Mouse (Mus musculus) cerebellum, postnatal 14 days (tissue): ENCODE measurements around the gene Dennd1a.

ENCODE experiments used
- DNase-seq, 2 experiments: peaks; one replicate each; pipeline ENCODE4 v3.0.0; 2021; ENCODE audit warnings: mixed read lengths in 2 of 2

Dennd1a gene

GRCm38 (mm10) chr2:37856955-37857354, 430.2 kb downstream of the Dennd1a start:
- DNase-seq: no peak

GRCm38 (mm10) chr2:37855226-37855625, 432.0 kb downstream of the Dennd1a start:
- no peak for DNase-seq

DNA sequence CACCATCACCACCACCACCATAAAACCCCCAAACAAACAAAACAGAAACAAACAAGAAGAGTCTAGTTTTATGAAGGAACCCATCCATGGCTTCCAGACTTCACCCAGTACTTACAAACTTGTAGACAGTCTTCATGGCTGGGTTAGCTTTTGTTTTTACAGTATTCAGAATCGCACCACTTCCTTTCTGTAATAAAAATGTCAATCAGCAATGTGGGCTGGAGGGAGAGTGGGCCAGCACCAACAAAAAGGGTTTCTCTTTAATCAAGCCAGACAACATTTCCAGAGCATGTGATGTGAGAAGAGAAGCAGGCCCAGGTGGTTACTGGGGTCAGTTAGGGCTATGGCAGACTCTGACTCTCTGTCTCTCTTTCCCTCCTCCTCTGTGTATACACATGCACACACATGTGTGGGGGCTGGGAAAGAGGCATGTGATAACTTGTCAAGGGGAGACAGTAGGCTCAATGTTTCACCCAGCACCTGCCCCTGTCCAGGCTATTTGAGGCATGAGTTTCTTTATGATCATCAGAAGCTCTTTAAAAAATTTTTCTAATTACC, 433.2 kb downstream of the Dennd1a start:
- DNase-seq: no peak

DNA sequence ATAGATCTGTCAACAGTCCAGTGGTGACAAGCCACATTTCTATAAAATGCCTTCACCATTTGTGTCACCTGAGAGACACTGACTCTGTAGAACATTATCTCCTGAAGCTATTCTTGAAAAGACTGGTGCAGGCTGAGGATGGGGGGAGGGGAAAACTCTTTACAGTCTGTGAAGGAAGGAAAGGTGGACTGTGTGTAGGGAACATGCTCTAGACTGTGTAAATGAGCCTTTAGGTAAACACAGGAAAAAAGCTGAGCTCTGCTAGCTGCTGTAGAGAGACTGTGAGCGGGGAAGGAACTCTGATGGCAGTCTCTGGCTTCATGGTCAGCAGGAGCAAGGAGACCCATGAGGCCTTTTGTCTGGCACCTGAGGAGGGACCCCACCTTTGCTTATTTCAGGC, 436.6 kb downstream of the Dennd1a start:
- DNase-seq: no peak

GRCm38 (mm10) chr2:37849357-37849756, 437.8 kb downstream of the Dennd1a start:
- no peak for DNase-seq

GRCm38 (mm10) chr2:37842719-37843118, 444.5 kb downstream of the Dennd1a start:
- no peak for DNase-seq

GRCm38 (mm10) chr2:37842151-37842569, 445.0 kb downstream of the Dennd1a start:
- DNase-seq: no peak

DNA sequence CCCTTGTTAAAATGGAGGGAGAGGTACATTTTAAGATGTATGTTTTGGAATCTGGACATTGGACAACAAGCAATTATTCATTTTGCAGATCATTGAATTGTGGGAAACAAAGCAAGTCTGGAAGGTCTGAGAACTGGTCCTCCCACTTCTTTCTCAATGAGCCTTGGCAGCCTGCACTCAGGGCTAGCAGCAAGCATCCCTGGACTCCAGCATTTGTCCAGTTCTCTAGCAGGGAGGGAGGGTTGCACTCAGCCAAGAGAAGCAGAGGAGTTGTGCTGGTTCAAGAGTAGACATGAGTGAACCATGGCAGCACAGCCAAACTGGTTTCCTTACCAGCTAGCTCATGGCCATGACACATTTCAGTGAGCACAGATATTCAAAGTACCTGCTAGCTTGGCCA, 447.3 kb downstream of the Dennd1a start:
- no peak for DNase-seq

GRCm38 (mm10) chr2:37838202-37838984, 448.8 kb downstream of the Dennd1a start:
- no peak for DNase-seq

DNA sequence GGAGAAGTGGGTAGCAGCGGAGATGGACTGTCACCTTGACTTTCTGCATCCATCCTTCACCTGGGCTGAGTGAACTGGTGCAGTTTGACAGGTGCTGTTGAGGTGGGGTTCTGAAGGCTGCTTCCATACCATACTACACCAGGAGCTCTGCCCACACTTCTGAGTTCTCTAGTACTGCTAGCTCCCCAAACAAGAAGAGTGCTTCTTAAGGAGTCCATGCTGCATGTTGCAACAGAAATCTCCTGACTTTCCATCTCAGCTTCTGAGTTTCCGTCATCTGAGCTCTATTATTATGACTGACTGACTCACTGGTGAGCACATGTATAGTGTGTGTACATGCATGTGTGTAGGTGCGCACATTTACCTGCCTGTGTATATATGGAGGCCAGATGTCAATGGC, 449.6 kb downstream of the Dennd1a start:
- DNase-seq: no peak

- DNase-seq: no peak
Measured at GRCm38 (mm10) chr2:37836926-37837325, 450.3 kb downstream of the Dennd1a start.

DNA sequence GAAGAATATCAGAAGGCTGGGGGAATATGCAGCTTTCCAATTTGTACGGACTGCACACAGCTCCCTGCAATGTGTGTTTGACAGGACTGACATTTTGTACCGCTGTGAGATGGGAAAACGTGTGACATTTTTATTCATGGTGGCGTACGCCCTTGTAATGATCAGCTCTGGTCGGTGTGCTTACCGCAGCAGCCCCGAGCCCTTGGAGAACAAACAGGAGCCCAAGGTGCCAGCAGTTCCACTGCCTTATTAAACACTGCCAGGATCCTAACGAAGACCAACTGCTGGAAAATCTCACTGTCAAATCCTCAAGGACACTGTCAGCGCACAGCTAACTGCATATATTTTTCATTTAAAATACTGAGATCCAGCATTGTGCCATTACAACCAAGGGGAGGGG, 454.9 kb downstream of the Dennd1a start:
- no peak for DNase-seq

GRCm38 (mm10) chr2:37829758-37830275, 457.4 kb downstream of the Dennd1a start:
- no peak for DNase-seq

GRCm38 (mm10) chr2:37823826-37824225, 463.4 kb downstream of the Dennd1a start:
- DNase-seq: peak; percentile 53 to 56

GRCm38 (mm10) chr2:37822122-37822521, 465.1 kb downstream of the Dennd1a start:
- DNase-seq: no peak

DNA sequence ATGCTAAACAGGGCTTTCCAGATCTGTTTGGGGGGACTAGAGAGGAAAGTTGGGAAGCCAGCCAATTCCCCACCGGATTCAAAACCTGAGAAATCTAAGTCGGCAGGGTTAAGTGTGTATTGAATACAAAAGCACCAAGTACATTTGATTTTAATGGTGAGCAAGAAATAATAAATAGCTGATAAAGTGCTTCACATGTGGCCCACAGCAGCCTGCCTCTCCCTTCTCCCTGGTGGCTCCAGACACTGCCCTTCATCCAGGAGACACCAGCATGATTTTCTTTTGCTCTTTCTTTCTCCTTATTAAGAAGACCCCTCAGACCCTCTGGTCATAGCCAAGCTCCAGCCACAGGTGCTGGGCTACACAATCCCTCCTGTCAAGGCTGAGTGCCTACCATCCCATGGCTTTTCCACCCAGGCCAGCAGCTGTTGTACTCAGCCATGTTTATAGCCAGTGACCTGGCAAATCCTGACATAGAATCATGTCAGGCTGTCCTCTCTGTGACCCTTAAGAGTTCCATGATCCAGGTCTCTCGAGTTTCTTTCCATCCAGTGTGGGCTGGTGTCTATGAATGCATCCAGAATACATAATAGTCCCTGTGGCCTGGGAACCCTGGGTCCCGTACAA, 467.6 kb downstream of the Dennd1a start:
- DNase-seq: no peak

GRCm38 (mm10) chr2:37818761-37819525, 468.2 kb downstream of the Dennd1a start:
- no peak for DNase-seq

- DNase-seq: peak; percentile 91 to 93
Measured at GRCm38 (mm10) chr2:37815676-37816075, 471.5 kb downstream of the Dennd1a start.

DNA sequence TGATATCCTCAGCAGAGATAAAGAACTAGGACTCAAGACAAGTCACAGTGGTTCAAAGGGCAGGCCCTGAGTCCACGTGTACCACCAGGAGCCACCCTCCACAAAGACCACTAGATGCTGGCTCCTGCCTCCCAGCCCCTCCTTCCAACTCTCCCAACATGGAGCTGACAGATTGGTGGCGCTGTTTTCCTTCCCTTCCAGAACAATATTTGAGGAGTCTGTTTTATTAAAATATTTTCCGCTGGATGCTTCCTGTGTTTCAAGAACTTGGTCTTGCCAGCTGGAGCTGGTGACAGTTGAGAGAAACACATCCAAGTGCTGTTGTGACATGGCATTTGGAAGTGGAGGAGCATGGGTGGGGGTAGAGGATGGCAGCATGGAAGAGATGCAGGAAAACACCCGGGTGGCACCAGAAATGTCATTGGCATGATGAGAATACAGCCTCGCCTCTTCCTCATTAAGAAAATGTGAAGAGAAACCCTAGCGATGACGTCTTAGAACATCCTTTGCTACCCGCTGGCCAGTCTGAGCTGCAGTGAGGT, 472.3 kb downstream of the Dennd1a start:
- DNase-seq: no peak

DNA sequence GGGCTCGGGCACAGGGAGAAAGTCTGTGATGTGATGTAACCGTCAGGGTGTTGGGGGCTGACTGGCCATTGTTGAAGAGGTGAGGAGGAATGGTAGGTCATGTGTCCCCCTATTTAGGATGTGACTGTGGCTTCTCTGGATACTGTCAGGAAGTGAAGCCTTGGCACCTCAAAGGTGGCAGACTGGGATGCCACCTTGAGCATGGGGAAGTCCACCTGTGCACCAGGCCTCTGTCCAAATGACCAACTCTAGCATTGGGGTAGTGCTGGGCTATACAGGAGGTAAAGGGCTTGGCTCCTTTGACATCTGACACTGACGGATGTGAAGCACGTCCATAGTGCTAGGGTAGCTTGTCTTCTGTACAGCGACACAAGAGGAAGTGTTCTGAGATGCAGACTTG, 474.8 kb downstream of the Dennd1a start:
- peak in 1 of 2 experiments; percentile 68 for DNase-seq

DNA sequence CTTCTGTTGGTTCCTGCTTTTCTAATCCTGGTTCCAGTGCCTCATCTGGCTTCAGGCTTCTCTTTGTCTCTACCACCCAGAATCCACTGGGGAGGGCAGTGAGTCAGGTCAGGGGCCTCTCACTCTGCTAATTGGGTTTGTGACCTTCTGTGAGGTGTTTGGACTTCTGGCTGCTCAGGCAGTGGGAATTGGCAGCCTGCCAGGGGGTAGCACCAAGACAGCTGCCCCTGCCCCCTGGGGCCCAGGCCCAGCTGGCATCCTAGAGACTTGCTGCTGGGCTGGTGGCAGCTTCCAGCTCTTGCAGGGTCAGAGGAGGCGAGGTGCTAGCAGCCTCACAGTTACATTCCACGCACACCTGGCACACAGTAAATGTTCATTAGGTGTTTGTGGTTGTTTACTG, 475.5 kb downstream of the Dennd1a start:
- DNase-seq: peak; percentile 74 to 76

GRCm38 (mm10) chr2:37802610-37803212, 484.5 kb downstream of the Dennd1a start:
- DNase-seq: peak; percentile 83 to 86
